Mouse (Mus musculus) retina, adult 2 months (tissue): Measurements from ENCODE around the gene Pou2f1.
"Not testable (repeated sequence)": the region's sequence is repeated elsewhere in the genome, so short reads cannot be mapped to it uniquely, and the experiment has no call there.

Experiments used
- DNase-seq: peaks from one replicate; pipeline ENCODE4 v3.0.0-alpha.2; 2012; ENCODE audit warnings: low read depth, low spot score

Gene Pou2f1

DNA sequence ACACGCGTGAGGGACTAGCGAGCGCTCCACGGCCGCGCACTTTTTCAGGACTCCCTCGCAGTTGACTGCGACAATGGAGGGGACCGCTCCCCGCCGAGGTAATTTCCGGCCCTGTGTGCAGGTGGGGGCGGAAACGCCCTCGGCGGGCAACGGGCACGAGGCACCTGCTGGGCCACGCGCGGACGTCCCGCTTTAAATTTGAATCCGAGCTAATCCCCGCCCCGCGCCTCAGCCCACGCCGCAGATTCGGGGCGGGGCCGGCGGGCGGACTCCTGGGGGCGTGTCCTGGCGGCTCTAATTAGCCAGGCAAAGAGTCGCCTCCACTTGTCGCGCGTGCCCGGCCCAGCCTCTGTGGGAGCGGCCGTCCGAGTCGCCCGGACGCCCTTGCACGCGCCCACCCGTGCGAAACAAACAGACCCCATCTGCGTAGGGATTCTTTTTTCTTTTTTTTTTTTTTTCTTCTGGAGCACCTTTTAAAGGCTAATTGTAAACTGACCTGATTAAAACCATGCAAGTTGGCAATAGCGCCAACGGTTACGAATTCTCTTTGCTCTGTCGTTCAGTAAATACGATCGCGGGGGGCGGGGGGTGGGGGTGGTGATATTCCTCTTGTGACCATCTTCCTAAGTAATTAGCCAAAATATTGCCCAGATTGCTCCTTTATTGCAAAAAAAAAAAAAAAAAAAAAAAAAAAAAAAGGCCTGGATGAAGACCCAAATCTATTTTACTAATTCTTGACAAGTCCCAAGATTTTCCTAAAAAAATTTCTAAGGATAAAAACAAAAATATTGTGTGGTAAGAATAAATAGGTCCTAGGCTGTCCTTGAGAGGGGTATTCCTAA is 924 bp upstream of the Pou2f1 start:
- peak; percentile 86 for DNase-seq

DNA sequence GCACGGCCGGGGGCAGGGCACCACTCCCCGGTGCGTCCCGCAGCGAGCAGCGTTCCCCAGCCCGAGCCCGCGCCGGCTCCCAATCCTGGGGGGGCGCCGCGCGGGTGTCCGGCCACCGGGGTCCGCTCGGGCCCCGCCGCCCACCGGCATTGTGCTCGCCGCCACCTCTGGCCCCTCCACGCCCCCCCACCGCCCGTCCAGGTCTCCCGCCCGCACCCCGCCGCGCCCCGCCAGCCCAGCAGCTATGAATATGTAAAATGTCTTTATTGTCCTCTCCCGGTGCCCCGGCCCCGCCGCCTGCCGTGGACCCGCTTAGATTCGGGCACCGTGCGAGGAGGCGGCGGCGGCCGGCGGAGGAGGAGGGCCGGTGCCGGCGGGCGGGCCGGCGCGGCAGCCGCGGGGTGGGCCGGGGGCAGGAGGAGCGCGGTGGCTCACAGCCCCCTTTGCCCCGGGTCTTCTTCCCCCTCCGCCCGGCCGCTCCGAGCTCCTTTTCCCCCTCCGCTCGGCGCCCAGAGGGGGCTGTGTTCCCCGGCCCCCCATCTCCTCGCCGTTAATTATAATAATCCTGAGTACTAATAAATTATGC is 481 bp downstream of the Pou2f1 start:
- no peak for DNase-seq

DNA sequence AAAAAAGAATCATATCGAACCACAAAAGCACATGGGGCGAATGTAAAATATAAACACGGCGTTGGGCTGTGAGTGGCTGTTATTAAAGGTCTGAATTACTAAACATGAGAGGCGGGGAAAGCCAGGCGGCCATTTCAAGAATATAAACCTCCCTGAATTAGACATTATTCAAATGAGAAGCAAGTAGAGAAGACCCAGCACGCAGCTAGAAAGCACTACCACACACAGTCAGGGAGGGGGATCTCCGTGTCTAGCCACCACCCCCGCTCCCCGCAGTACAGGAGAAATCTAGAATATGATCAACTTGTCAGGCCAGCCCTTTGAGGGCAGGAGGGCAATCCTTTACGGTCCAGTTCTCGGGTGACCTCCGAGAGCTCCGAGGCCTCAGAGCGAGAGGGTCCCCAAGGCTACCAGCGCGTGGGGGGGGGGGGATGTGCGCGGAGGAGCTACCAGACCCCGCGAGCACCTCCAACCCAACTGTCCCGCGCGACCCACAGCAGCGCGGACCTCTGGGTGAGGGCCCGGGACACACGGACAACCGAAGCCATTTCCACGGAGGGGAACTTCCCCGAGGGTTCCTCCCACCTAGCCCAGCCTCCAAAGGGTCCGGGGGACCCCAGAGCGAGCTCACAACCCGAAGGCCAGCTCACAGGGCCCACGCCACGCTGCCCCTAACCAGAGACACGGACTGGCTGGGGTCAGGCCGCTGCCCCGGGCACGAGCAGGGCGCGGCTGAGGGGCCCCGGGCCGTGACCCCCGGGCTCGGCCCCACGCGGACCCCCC is 1.2 kb downstream of the Pou2f1 start:
- DNase-seq: no peak

DNA sequence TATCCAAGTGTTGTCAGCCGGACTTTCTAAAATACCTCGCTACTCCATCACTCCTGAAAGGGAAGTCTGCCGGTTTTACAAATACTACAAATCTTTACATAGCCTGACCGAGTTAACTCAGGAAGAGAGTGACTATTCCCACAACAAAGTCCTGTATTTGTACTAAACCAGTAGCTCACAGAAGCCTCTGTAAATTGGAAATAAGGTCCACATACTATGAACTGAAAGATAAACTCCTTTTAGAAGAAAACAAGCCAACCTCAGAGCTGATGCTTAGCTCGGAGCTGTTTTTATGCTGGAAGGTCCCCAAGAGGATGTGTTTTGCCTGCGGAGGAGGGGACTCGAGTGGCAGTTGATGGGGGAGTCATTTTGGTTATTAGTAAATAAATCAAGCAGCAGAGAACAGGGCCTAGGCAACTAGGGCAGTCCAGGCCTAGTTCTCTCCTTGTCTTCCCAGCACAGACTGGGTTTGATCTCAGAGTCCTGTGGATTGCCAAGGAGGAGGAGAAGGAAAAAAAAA is 1.8 kb downstream of the Pou2f1 start:
- no peak for DNase-seq

DNA sequence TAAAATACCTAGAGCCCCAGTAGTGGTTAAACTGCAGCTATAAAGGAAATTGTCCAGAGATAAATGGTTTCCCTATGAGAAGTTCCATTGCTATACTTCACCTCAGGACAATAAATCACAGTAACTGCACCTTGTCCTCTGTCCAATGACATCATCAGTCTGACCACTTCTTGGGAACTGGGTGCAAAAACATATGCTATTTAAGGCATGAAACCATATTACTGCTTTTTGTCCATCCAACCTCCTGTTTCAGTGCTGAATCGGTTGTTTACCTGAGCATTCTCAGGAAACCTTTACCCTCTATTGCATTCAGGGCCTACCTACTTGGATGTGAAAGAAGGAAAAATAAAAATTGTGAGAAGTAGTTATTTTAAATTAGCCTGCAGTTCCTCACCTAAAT is 2.8 kb downstream of the Pou2f1 start:
- DNase-seq: no peak

DNA sequence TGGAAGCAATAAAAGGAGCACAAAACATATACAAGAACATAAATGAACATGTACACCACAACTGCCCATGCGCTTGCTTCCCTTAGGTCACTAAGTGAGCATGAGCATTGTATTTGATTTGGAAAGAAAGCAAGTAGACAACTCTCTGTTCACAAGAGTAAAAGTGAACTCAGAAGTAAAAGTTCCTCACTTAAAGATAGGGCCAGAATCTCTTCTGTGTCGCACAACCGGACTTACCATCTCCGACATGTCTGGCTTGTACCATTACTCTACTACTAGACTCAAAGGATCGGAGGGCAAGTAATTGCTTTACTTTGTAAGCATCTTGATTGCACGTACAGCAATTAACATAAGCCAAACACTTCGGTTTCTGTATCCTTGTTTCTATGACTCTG is 6.8 kb downstream of the Pou2f1 start:
- DNase-seq: no peak

DNA sequence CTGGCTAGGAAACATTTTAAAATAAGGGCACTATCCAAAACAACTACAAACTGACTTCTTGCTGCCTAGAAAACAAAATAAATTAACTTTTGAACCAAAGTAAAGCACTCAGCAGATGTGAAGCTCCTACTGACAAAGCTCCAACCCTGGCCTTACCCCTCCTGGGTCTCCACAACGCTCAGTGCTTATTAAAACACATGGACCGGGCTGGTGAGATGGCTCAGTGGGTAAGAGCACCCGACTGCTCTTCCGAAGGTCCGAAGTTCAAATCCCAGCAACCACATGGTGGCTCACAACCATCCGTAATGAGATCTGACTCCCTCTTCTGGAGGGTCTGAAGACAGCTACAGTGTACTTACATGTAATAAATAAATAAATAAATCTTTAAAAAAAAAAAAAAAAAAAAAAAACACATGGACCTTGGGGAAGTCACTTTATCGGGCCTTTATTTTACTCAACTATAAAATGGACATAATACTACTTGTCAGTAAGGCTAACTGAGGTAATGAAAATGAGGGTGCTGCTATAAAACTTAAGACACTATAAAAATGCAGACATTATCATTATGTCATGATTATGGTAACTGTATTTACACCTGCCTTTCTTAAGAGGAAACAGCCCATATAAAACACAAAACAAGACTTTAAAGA is 7.3 kb downstream of the Pou2f1 start:
- DNase-seq: not testable (repeated sequence)

DNA sequence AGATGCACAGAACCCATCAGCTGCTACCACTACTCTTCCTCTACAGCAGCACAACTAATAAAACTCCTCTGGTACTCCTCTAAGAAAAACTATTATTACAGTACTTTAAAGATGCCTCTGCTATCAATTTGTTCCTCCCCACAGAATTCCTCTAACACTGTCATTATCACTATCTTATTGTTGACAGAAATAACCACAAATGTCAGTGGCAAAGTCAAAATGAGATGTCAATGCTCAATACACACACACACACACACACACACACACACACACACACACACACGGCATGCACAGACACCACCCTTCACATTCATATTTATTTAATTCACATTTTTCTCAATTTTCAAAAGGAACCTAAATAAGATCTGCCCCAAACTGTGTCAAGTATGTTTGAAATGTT is 8.2 kb downstream of the Pou2f1 start:
- no peak for DNase-seq

DNA sequence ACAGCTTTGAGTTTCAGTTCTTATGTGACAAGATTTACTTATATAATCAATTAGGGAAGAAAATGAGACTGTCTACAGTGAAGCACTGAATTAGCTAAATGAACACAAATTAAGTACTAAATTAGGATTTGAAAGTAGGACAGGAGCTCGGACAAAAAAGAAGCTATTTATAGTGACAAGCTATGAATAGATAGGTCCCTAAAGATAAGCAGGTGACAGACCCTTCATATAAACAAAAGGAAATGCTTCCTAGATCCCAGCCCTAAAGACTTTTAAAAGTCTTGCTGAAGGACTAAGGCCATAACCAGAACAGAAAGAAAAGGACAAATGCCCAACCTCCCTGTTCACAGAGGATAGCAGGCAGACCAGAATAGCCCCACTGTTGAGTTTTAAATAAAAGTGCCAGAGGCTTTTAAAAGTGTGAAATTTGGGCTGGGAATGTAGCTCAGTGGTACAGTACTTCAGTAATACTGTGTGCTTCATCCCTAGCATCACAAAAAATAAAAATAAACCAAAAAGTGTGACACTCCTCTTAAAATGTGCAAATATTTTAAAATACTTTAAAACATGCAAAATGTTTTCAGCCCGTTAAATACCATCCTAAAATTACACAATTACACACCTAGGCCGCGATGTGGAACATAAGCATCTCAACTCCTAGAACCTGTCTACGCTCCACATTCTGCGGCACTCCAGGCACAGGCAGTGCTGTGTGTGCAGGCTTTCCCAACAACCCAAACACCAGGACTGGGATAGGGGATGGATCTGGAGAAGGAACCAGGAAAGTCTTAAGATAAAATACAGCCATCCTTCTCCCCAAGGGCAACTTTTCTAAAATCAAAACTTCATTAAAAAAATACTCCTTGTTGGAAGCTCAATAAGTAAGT is 9.0 kb downstream of the Pou2f1 start:
- no peak for DNase-seq

DNA sequence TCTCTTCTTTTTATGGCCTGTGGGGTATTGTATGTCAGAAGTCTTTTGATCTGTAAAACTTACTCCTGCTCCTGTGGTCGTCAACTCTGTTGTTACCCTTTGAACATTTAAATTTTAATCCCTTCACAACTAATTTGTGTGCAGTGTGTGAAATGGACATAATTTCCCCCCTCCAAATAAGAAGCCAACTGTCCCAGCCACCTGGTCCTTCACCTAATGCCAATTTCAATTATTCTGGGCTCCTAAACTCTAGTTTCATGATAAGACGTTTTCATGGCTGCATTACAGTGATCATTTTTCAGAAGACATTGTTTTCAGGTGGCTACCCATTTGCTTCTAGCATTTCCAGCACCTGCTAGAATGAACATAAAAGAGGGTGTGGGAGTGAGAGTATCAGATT is 13.9 kb downstream of the Pou2f1 start:
- DNase-seq: no peak

DNA sequence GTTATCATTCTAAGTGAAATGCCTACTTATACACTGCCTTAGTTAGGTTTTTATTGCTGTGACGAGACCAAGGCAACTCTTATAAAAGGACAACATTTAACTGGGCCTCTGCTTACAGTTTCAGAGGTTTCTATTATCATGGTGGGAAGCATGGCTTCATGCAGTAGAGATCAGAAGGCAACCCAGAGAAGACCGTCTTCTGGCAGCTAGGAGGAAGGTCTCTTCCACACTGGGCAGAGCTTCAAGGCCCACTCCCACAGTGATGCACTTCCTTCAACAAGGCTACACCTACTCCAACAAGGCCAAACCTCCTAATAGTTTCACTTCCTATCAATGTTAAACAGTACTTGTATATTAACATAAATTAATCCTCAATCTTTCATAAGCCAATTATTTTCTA is 14.4 kb downstream of the Pou2f1 start:
- no peak for DNase-seq

DNA sequence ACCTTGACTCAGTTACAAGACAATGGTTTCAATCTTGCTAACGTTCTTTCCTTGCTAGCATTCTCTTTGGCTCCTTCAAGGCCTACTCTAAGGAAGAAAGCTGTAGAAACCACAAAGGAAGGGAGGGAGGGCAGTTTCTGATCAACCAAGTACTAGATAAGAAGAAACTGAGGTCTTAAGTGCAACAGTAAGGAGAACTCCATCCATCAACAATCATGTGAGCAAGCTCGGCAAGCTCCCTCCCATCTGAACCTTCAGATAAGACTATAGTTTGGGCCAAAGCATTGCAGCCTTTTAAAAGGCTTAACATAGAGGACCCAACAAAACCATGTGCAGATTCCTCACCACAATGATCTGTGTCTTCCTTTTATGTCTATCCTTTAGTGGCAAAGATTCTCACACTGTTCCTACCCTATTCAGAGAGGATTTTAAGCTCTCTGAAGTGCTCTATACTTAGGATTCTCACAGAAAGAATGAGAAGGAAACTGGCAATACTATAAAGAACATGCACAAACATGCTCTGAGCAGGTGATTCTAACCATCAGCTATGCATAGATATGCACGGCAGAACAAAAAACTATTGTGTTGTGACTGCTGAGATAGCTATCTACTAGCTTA is 16.6 kb downstream of the Pou2f1 start:
- DNase-seq: no peak

DNA sequence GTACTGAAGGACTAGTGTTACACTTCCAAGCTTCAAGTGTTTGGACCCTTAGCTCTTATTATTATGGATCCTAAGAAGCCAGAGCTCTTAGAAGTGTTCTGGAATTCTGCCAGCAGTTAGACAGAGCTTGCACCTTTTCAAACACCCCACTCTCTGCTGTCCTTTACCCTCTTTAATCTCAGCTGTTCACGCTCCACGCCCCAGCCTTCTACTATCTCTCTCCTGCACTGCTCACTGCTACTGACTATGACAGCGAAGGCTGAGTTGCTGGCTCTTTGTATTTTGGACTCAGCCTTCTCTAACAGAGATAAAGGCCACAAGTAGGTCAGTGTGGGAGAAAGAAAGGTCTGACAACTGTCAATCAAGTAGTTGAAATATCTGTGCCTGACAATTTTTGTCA is 17.3 kb downstream of the Pou2f1 start:
- no peak for DNase-seq

DNA sequence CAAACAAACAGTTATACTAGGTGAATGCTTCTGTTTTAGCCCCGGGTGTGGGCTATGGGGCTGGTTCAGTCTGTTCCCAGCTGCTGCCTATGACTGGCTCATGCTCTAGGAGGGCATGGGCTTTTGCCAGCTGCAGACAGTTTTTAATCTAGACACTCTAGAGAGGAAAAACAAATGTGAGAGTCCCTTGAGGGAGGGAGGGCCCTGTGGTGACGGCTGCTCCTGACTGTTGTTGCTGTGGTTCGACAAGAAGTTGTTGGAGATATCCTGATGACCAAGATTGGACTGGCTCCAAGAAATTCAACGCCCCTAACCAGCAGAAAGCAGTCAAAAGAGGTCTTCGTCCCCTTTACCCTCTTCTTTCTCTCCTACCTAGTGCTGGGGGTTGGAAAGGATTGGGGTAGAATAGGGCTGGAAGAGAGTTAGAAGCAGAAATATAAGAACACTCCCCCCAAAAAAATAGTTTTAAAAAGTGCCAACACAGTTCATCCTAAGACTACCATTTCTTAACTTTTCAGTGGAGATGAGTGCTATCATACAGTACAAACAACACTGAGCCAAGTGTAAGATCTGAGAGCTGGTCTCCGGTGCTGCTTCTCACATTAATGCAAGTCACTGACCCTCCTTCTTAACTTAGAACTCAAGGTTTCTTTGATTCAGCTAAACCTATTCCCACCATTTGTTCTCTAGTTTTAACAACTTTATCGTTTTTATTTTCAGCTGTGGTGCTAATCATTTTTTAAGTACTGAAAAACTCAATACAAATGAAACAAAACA is 25.6 kb downstream of the Pou2f1 start:
- DNase-seq: no peak

DNA sequence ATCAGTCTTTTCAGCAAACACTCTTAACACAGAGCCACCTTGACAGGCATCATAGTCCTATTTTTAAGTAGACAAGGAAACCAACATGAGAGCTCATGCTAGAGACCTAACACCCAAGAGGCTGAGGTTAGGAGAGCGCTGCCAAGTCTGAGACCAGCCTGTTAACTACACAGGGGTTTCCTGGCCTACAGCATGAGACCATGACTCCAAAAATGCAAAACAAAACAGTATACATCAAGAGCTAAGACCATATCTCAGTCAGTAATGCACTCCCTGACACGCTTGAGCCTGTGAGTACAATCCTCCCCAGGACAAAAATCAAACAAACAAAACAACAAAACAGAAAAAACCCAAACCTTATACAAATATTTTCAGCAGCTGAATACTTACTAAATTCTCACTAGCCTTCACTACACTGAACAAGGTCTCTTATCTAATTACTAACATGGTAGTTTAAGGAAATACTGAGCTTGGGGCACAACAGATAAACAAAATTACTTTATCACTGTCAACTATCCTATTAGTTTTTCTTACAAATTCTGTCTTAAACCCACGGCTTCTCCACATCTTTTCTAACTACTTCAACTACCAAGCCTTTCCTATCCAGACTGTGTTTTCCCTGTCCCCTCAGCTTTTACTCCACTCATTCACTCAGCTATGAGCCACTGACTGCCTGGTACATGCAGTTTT is 33.3 kb downstream of the Pou2f1 start:
- DNase-seq: no peak

DNA sequence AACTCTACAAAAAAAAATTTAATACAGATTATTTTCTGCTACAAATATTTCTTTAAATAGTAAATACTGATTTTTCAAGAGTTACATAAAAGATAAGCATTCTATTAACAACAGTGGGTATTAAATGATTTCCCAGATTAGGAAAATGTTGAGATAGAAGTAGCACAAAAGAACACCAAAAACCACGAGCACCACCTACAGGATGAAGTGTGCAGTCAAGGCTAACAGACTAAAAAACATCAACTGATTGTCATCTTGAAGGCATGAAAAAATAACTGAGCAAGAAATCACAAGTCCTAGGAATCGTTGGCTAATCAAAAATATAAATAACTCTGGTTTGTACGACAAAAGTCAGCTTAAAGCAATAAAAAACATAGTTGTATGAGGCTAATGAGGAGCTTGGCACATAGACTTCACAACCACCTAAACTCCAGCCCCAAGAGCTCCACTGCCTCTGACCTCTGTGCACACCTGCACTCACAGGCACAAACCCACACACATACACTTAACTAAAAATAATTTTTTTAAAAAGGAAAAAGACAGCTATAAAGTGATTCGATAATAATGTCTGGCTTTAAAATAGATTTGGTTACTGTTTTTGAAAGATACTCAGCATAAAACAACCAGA is 35.3 kb downstream of the Pou2f1 start:
- peak; percentile 34 for DNase-seq

DNA sequence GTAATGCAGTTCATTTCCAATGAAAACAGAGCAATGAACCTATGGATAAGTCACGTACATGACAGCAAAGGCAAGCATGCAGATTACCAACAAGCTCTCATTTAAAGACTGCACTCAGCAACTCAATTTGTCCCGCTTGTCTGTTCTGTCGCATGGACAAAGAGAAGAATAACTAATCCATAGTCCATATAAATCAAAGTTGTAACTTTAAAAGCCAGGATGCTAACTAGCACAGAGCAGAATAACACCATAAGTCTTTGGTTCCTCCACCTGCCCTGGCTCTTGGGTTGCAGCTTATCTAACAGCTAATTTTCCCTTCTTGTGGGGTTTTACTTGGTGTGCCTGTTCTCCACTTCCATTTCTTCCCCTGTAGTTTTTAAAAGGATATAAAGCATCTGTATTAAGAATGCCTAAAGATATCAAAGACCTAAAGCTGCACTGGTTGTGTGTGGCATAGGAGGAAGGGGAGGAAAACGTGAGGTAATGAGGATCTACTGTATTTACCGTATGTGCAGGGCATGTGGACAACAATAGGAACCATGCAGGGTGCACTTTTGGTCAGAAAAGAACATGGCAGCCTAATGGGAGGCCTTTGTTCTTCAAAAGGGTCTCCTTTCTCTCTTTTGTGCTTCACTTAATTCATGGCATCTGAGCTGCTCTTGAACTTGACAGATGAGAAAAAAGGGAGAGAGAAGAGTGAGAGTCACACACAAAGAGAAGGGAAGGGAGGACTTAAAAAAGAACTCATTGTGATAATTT is 36.1 kb downstream of the Pou2f1 start:
- no peak for DNase-seq
